Mouse (Mus musculus) embryonic facial prominence, embryonic 10.5 days (tissue): ENCODE data around the gene Prkd1. TPM values are rescaled to one million over a fixed set of nuclear protein-coding genes. Genes with fewer than 3 reads are reported as not detected.

Experiments
- DNase-seq: peaks from one replicate; pipeline ENCODE4 v3.0.0-alpha.2; 2017; ENCODE audit warnings: low spot score
- H3K27ac ChIP-seq: fragments of 300-500 bp; sonication (generic); replicated peaks from 2 replicates; pipeline ENCODE4 v1.5.1; 2016; ENCODE audit warnings: mild to moderate bottlenecking
- H3K27me3 ChIP-seq: fragments of 300-500 bp; sonication (generic); replicated peaks from 2 replicates; pipeline ENCODE4 v1.6.1; 2016; ENCODE audit warnings: low read depth, mild to moderate bottlenecking; ENCODE audit not compliant: poor library complexity, severe bottlenecking
- H3K36me3 ChIP-seq: fragments of 300-500 bp; sonication (generic); replicated peaks from 2 replicates; pipeline ENCODE4 v1.6.1; 2016; ENCODE audit warnings: mild to moderate bottlenecking, moderate library complexity
- H3K4me1 ChIP-seq: fragments of 300-500 bp; sonication (generic); 2 replicates; pipeline ENCODE4 v1.6.1; 2016
- H3K4me3 ChIP-seq: fragments of 300-500 bp; sonication (generic); 2 replicates; pipeline ENCODE4 v1.5.1; 2016; ENCODE audit warnings: mild to moderate bottlenecking, moderate library complexity
- H3K9me3 ChIP-seq: fragments of 300-500 bp; sonication (generic); 2 replicates; pipeline ENCODE4 v1.6.1; 2016; ENCODE audit warnings: mild to moderate bottlenecking
- WGBS: fragments of 180-500 bp; shearing (Covaris S2); methylation state at CpG from one replicate; pipeline ENCODE4 v1.1.7; 2016; 5-methylcytosine and 5-hydroxymethylcytosine counted together
- polyA plus RNA-seq: library from polyadenylated mRNA; unstranded; fragments of >200 nt; fragmentation: Nextera tagmentation; extraction: Ambion mirVana; gene quantifications from 2 replicates; pipeline ENCODE4 v1.2.1, GENCODE M21; 2016

The Prkd1 gene
- polyA plus RNA-seq, 1 experiment from 2014 or later = 5.6 TPM

DNA sequence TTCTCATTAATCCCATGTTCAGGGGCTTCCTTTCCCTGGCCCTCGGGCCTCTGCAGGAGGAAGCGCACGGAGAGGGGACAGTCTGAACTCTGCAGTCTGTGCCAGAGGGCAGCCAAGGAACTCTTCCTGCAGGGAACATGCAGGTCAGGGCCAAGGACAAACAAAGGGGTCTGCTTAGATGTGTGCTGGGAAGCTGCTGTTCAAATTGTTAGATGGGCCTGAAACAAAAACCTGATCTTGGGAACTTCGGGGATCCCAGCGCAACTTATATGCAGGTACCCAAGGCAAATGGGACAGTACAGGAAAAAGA, 103.3 kb downstream of the Prkd1 start:
- peaks cover 26% of the 10 kb centered on the region for H3K4me1 ChIP-seq
- no peak overlapping the region for H3K4me3 ChIP-seq
- WGBS = 54% methylated on average over 5 of the region's 5 CpGs
- H3K27me3 ChIP-seq = no peaks in the 10 kb centered on the region
- no peak overlapping the region for H3K27ac ChIP-seq
- no peak for DNase-seq
- no peaks in the 10 kb centered on the region for H3K9me3 ChIP-seq
- no peaks in the 10 kb centered on the region for H3K36me3 ChIP-seq

GRCm38 (mm10) chr12:50544855-50545609, 103.9 kb downstream of the Prkd1 start:
- Histone ChIP-seq H3K36me3 (no peaks in the 10 kb centered on the region), H3K27me3 (no peaks in the 10 kb centered on the region), H3K4me1 (peaks cover 26% of the 10 kb centered on the region), H3K4me3 (no peak overlapping the region), H3K9me3 (no peaks in the 10 kb centered on the region), H3K27ac (peak overlapping the region; percentile 12; the same call in 1 of the 2 replicates)
- no peak for DNase-seq
- WGBS = 48% methylated on average over 8 of the region's 8 CpGs

DNA sequence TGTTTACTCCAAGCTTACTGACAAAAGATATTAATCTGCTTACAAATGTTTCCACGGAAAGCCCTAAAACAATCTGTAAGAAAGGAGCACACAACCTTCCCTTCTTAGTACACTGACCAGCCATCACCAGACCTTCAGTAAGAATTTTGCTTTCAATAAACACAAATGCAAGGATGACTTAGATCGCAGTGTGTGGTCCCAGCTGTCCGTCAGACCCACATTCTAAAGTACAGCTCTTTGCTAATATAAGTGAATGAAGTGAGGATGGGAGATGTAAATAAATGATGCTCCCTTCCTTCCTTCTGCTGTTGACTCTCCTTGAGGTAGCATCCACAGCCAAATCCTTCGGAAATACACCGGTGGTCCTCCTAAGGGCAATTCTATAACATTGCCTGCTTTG, 108.1 kb downstream of the Prkd1 start:
- WGBS = 91% methylated on average over 5 of the region's 5 CpGs
- H3K27me3 ChIP-seq = no peaks in the 10 kb centered on the region
- H3K36me3 ChIP-seq = no peaks in the 10 kb centered on the region
- no peak for DNase-seq
- no peaks in the 10 kb centered on the region for H3K9me3 ChIP-seq
- H3K4me1 ChIP-seq = peaks cover 22% of the 10 kb centered on the region
- no peak overlapping the region for H3K27ac ChIP-seq
- H3K4me3 ChIP-seq = no peak overlapping the region

GRCm38 (mm10) chr12:50538296-50538965, 110.5 kb downstream of the Prkd1 start:
- DNase-seq = no peak
- H3K27me3 ChIP-seq = no peaks in the 10 kb centered on the region
- H3K4me1 ChIP-seq = no peaks in the 10 kb centered on the region
- H3K36me3 ChIP-seq = no peaks in the 10 kb centered on the region
- no peaks in the 10 kb centered on the region for H3K9me3 ChIP-seq
- no peak overlapping the region for H3K27ac ChIP-seq
- WGBS = 88% methylated on average over 3 of the region's 3 CpGs
- no peak overlapping the region for H3K4me3 ChIP-seq

GRCm38 (mm10) chr12:50537761-50538160, 111.1 kb downstream of the Prkd1 start:
- Histone ChIP-seq H3K36me3 (no peaks in the 10 kb centered on the region), H3K4me1 (no peaks in the 10 kb centered on the region), H3K4me3 (no peak overlapping the region), H3K27me3 (no peaks in the 10 kb centered on the region), H3K27ac (no peak overlapping the region), H3K9me3 (no peaks in the 10 kb centered on the region)
- no peak for DNase-seq
- WGBS = 87% methylated on average over 2 of the region's 2 CpGs

GRCm38 (mm10) chr12:50537006-50537405, 111.9 kb downstream of the Prkd1 start:
- no peak for DNase-seq

DNA sequence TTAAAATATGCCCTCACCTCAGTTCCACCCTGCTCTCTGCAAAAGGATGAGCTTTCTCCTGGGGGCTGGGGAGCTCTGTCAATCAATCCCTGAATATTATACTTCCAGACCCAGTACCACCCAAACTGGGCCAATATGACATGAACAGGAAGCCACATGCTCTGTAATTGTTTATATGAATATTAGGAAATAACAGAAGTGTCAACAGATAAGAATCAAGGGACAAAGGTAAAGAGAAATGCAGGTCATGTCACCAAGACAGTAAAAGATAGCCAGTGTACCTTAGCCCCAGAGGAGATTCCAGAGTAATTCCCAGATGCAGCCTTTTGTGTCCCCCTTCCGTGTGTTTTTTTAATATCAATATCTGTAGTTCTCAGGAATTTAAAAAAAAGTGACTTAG, 120.3 kb downstream of the Prkd1 start:
- Histone ChIP-seq H3K4me3 (no peak overlapping the region), H3K36me3 (no peaks in the 10 kb centered on the region), H3K27me3 (no peaks in the 10 kb centered on the region), H3K27ac (no peak overlapping the region), H3K4me1 (no peaks in the 10 kb centered on the region), H3K9me3 (no peaks in the 10 kb centered on the region)
- WGBS = 84% methylated on average over 1 of the region's 1 CpGs
- no peak for DNase-seq

More at GRCm38 (mm10) chr12:50537006-50537405, 111.9 kb downstream of the Prkd1 start:
- Histone ChIP-seq H3K4me1 (no peaks in the 10 kb centered on the region), H3K36me3 (no peaks in the 10 kb centered on the region), H3K27me3 (no peaks in the 10 kb centered on the region), H3K27ac (no peak overlapping the region), H3K4me3 (no peak overlapping the region), H3K9me3 (no peaks in the 10 kb centered on the region)
- 50% methylated on average over 1 of the region's 1 CpGs for WGBS

DNA sequence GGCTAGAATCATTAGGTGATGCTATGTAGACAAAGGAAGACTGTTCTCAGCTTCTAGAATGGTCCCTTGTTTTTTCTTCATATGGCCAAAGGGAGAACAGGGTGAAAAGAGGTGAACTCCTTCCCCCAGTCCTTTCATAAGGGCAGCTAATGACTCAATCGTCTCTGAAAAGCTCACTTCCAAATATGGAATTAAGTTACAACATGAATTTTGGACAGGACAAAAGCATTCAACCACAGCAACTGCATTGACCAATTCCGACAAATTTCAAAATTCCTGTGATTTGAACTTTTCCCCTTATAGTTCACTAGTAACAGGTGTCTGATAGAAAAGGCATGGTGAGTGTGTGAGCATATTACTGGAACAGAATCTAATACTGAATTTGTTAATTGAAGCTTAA, 124.8 kb downstream of the Prkd1 start:
- Histone ChIP-seq H3K9me3 (no peaks in the 10 kb centered on the region), H3K4me1 (no peaks in the 10 kb centered on the region), H3K36me3 (no peaks in the 10 kb centered on the region), H3K27ac (no peak overlapping the region), H3K27me3 (no peaks in the 10 kb centered on the region), H3K4me3 (no peak overlapping the region)
- 80% methylated on average over 2 of the region's 2 CpGs for WGBS
- no peak for DNase-seq

GRCm38 (mm10) chr12:50514526-50514925, 134.4 kb downstream of the Prkd1 start:
- H3K27me3 ChIP-seq = no peaks in the 10 kb centered on the region
- no peak overlapping the region for H3K4me3 ChIP-seq
- no peaks in the 10 kb centered on the region for H3K36me3 ChIP-seq
- no peak for DNase-seq
- H3K9me3 ChIP-seq = no peaks in the 10 kb centered on the region
- 0 out of 2 replicates have a peak, but pooled peaks cover 3% of the 10 kb centered on the region for H3K4me1 ChIP-seq
- no peak overlapping the region for H3K27ac ChIP-seq
- WGBS = 85% methylated on average over 2 of the region's 2 CpGs

GRCm38 (mm10) chr12:50511486-50512225, 137.2 kb downstream of the Prkd1 start:
- Histone ChIP-seq H3K4me1 (0 out of 2 replicates have a peak, but pooled peaks cover 3% of the 10 kb centered on the region), H3K27ac (no peak overlapping the region), H3K9me3 (no peaks in the 10 kb centered on the region), H3K4me3 (no peak overlapping the region), H3K27me3 (no peaks in the 10 kb centered on the region), H3K36me3 (no peaks in the 10 kb centered on the region)
- WGBS = 64% methylated on average over 4 of the region's 4 CpGs
- no peak for DNase-seq

DNA sequence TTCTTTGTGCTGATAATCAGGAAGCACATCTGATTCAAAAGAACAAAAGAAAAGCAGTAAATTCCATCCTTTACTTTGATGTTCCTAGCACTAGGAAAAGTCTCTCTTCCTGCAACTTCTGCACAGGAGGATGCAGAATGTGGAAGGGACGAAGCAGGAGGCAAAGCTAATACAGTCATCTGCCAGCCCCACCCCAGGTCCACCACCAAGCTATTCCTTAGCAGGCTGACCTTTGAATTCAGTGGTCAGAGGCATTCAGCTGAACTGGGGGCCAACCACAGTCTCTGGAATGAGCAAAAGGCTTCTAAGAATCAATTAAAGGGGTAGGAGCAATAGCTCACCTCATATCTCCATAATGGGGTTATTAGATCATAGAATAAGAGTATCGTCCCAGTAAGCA, 140.1 kb downstream of the Prkd1 start:
- no peaks in the 10 kb centered on the region for H3K36me3 ChIP-seq
- no peak overlapping the region for H3K27ac ChIP-seq
- no peak for DNase-seq
- WGBS = 85% methylated on average over 2 of the region's 2 CpGs
- H3K27me3 ChIP-seq = no peaks in the 10 kb centered on the region
- H3K4me1 ChIP-seq = 0 out of 2 replicates have a peak, but pooled peaks cover 3% of the 10 kb centered on the region
- H3K9me3 ChIP-seq = no peaks in the 10 kb centered on the region
- no peak overlapping the region for H3K4me3 ChIP-seq

GRCm38 (mm10) chr12:50499796-50500504, 148.9 kb downstream of the Prkd1 start:
- H3K27ac ChIP-seq = no peak overlapping the region
- H3K36me3 ChIP-seq = no peaks in the 10 kb centered on the region
- H3K4me1 ChIP-seq = peaks cover 4% of the 10 kb centered on the region; the same call in 1 of the 2 replicates
- no peaks in the 10 kb centered on the region for H3K27me3 ChIP-seq
- 74% methylated on average over 3 of the region's 3 CpGs for WGBS
- DNase-seq = no peak
- H3K9me3 ChIP-seq = no peaks in the 10 kb centered on the region
- no peak overlapping the region for H3K4me3 ChIP-seq
